Mouse (Mus musculus): ENCODE results near the gene Prrg3. TPM values are rescaled to one million over a fixed set of nuclear protein-coding genes. Genes with fewer than 3 reads are reported as not detected.
"Not testable (repeated sequence)": the region's sequence is repeated elsewhere in the genome, so short reads cannot be mapped to it uniquely, and the experiment has no call there.

The Prrg3 gene
- polyA plus RNA-seq, 1 experiment from 2014 or later = 12.9 TPM

GRCm38 (mm10) chrX:71971325-71971724, 8.9 kb downstream of the Prrg3 start:
- Histone ChIP-seq H3K27me3 (replicated peaks; ENCODE audit: insufficient read depth, low read length) (no peaks in the 10 kb centered on the region), H3K27ac (ENCODE audit: low read length) (no peak overlapping the region), H3K4me1 (ENCODE audit: insufficient read depth, low read depth, low read length) (no peaks in the 10 kb centered on the region), H3K9me3 (ENCODE audit: low read length) (no peaks in the 10 kb centered on the region), H3K36me3 (ENCODE audit: insufficient read depth, low read length) (no peaks in the 10 kb centered on the region), H3K4me3 (ENCODE audit: low read depth, low read length) (no peak overlapping the region), H3K9ac (replicated peaks; ENCODE audit: low read depth) (no peak overlapping the region), H3K4me2 (replicated peaks; ENCODE audit: low read depth, low read length) (no peak overlapping the region)
- WGBS = 71% methylated on average over 5 of the region's 5 CpGs
- DNase-seq (ENCODE audit: low spot score) (no peak), ATAC-seq (no peak)
- TF ChIP-seq EP300 (IDR thresholded peaks at IDR 0.05) = no peak
- TF ChIP-seq CTCF (IDR thresholded peaks at IDR 0.05) = no peak

DNA sequence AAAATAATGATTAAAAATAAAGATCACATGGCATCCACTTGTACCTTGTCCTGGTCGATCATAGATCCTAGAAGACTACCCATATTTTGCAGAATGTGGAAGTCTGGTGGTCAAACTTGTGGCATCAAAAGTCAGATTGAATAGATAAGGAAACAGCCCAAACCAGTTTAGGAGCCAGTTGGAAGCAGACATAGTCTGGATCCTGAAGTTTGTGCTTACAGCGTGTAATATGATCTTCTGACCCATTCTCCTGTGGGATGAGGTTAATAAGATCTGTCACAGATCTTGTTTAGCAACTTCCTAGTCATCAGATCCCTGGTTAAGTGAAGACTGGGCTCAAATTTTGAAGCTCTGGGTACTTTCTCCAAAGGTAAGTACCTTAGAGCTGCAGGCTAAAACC, 10.3 kb downstream of the Prrg3 start, which contains the start of gene Fate1:
TSS of gene Fate1 (plus strand) at position 301 of the 400 bp plus-strand sequence.
- no peaks in the 10 kb centered on the region for H3K27me3 ChIP-seq (replicated peaks; ENCODE audit: insufficient read depth, low read length)
- DNase-seq (ENCODE audit: low spot score) (no peak), ATAC-seq (no peak)
- no peak within 1 kb of the TSS for H3K4me2 ChIP-seq (replicated peaks; ENCODE audit: low read depth, low read length)
- no peaks in the 10 kb centered on the region for H3K9me3 ChIP-seq (ENCODE audit: low read length)
- H3K4me1 ChIP-seq (ENCODE audit: insufficient read depth, low read depth, low read length) = no peaks in the 10 kb centered on the region
- no peak within 1 kb of the TSS for H3K27ac ChIP-seq (ENCODE audit: low read length)
- H3K4me3 ChIP-seq (ENCODE audit: low read depth, low read length) = no peak within 1 kb of the TSS
- TF ChIP-seq EP300 (IDR thresholded peaks at IDR 0.05) (no peak), CTCF (IDR thresholded peaks at IDR 0.05) (no peak)
- no peak within 1 kb of the TSS for H3K9ac ChIP-seq (replicated peaks; ENCODE audit: low read depth)
- WGBS = 66% methylated on average over 2 of the region's 2 CpGs
- H3K36me3 ChIP-seq (ENCODE audit: insufficient read depth, low read length) = no peaks in the 10 kb centered on the region

DNA sequence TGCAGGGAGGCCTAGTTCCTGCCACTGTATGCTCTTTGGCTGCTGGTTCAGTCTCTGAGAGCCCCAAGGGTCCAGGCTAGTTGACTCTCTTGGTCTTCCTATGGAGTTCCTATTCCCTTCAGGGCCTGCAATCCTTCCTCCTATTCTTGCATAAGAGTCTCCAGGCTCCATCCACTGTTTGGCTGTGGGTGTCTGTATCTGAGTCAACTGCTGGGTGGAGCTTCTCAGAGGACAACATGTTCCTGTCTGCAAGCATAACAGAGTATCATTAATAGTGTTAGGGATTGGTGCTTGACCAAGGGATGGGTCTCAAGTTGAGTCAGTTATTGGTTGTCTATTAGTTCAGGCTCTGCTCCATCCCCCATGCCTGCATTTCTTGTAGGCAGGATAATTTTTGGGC, 15.3 kb downstream of the Prrg3 start:
- H3K27me3 ChIP-seq (replicated peaks; ENCODE audit: insufficient read depth, low read length); H3K27ac ChIP-seq (ENCODE audit: low read length); H3K36me3 ChIP-seq (ENCODE audit: insufficient read depth, low read length); H3K9me3 ChIP-seq (ENCODE audit: low read length); H3K4me3 ChIP-seq (ENCODE audit: low read depth, low read length); H3K4me2 ChIP-seq (replicated peaks; ENCODE audit: low read depth, low read length); H3K4me1 ChIP-seq (ENCODE audit: insufficient read depth, low read depth, low read length); H3K9ac ChIP-seq (replicated peaks; ENCODE audit: low read depth); ATAC-seq; DNase-seq (ENCODE audit: low spot score): not testable (repeated sequence)

GRCm38 (mm10) chrX:71980443-71980842, 18.0 kb downstream of the Prrg3 start:
- peak; percentile 41 for ATAC-seq
- H3K4me1 ChIP-seq (ENCODE audit: insufficient read depth, low read depth, low read length) = no peaks in the 10 kb centered on the region
- peak; percentile 62 for DNase-seq (ENCODE audit: low spot score)
- TF ChIP-seq EP300 (IDR thresholded peaks at IDR 0.05) (no peak), CTCF (IDR thresholded peaks at IDR 0.05) (no peak)
- no peak overlapping the region for H3K27ac ChIP-seq (ENCODE audit: low read length)
- H3K9me3 ChIP-seq (ENCODE audit: low read length) = no peaks in the 10 kb centered on the region
- no peaks in the 10 kb centered on the region for H3K27me3 ChIP-seq (replicated peaks; ENCODE audit: insufficient read depth, low read length)
- H3K9ac ChIP-seq (replicated peaks; ENCODE audit: low read depth) = no peak overlapping the region
- WGBS = 33% methylated on average over 3 of the region's 3 CpGs
- H3K4me2 ChIP-seq (replicated peaks; ENCODE audit: low read depth, low read length) = no peak overlapping the region
- no peak overlapping the region for H3K4me3 ChIP-seq (ENCODE audit: low read depth, low read length)
- H3K36me3 ChIP-seq (ENCODE audit: insufficient read depth, low read length) = no peaks in the 10 kb centered on the region

DNA sequence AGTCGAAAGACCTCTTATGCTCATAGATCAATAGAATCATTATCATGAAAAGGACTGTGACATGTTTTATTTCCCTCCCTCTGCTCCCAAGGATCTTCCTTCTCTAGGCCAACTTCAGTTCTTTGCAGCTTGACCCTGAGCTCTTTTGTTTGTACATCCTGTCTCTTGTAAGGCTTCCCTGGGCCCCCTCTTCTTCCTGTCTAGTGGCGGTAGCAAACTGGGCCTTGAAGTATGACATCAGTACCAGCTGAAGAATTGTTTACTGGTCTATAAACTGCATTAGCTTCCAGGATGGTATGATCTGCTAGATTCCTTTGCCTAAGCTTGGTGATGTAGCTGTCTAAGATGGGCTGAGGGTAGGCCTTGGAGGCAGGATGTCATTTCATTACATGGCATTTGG, 18.9 kb downstream of the Prrg3 start:
- H3K4me3 ChIP-seq (ENCODE audit: low read depth, low read length) = no peak overlapping the region
- no peaks in the 10 kb centered on the region for H3K27me3 ChIP-seq (replicated peaks; ENCODE audit: insufficient read depth, low read length)
- no peak overlapping the region for H3K4me2 ChIP-seq (replicated peaks; ENCODE audit: low read depth, low read length)
- ATAC-seq (peak; percentile 50), DNase-seq (ENCODE audit: low spot score) (peak; percentile 37)
- no peaks in the 10 kb centered on the region for H3K9me3 ChIP-seq (ENCODE audit: low read length)
- TF ChIP-seq EP300 (IDR thresholded peaks at IDR 0.05) = peak; percentile 63
- no peak for TF ChIP-seq CTCF (IDR thresholded peaks at IDR 0.05)
- WGBS = 66% methylated on average over 2 of the region's 2 CpGs
- no peak overlapping the region for H3K27ac ChIP-seq (ENCODE audit: low read length)
- H3K36me3 ChIP-seq (ENCODE audit: insufficient read depth, low read length) = no peaks in the 10 kb centered on the region
- no peaks in the 10 kb centered on the region for H3K4me1 ChIP-seq (ENCODE audit: insufficient read depth, low read depth, low read length)
- no peak overlapping the region for H3K9ac ChIP-seq (replicated peaks; ENCODE audit: low read depth)

DNA sequence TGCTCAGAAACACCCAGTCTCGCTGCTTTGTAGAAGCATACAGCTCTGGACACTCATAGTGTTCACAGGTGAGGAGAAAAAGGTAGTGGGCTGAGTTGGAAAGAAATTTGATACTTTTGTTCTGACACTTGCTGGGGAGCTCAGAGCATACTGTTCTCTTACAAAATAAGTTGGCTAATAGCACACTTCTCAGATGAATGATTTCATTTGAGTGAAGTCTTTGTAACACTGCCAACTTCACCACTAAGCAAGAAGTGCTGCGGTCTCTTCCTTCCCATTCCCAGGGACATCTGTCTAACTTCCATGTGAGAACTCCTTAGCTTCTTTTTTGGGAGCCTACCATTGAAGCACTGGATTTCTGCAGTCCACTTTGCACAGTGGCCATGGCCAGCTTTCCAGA, 20.8 kb downstream of the Prrg3 start:
- Histone ChIP-seq H3K4me2 (replicated peaks; ENCODE audit: low read depth, low read length) (no peak overlapping the region), H3K27me3 (replicated peaks; ENCODE audit: insufficient read depth, low read length) (no peaks in the 10 kb centered on the region), H3K36me3 (ENCODE audit: insufficient read depth, low read length) (no peaks in the 10 kb centered on the region), H3K9me3 (ENCODE audit: low read length) (no peaks in the 10 kb centered on the region), H3K4me1 (ENCODE audit: insufficient read depth, low read depth, low read length) (no peaks in the 10 kb centered on the region), H3K4me3 (ENCODE audit: low read depth, low read length) (no peak overlapping the region), H3K27ac (ENCODE audit: low read length) (no peak overlapping the region), H3K9ac (replicated peaks; ENCODE audit: low read depth) (no peak overlapping the region)
- DNase-seq (ENCODE audit: low spot score) (peak; percentile 61), ATAC-seq (peak; percentile 58)
- no peak for TF ChIP-seq CTCF (IDR thresholded peaks at IDR 0.05)
- no peak for TF ChIP-seq EP300 (IDR thresholded peaks at IDR 0.05)
- 13% methylated on average over 2 of the region's 2 CpGs for WGBS

- peak; percentile 49 for DNase-seq (ENCODE audit: low spot score)
Observed at GRCm38 (mm10) chrX:71983775-71984174, 21.4 kb downstream of the Prrg3 start.

More at GRCm38 (mm10) chrX:71983775-71984174, 21.4 kb downstream of the Prrg3 start:
- Histone ChIP-seq H3K4me1 (ENCODE audit: insufficient read depth, low read depth, low read length) (no peaks in the 10 kb centered on the region), H3K9me3 (ENCODE audit: low read length) (no peaks in the 10 kb centered on the region), H3K36me3 (ENCODE audit: insufficient read depth, low read length) (no peaks in the 10 kb centered on the region), H3K27ac (ENCODE audit: low read length) (no peak overlapping the region), H3K27me3 (replicated peaks; ENCODE audit: insufficient read depth, low read length) (no peaks in the 10 kb centered on the region), H3K4me2 (replicated peaks; ENCODE audit: low read depth, low read length) (no peak overlapping the region), H3K4me3 (ENCODE audit: low read depth, low read length) (no peak overlapping the region), H3K9ac (replicated peaks; ENCODE audit: low read depth) (no peak overlapping the region)
- 69% methylated on average over 1 of the region's 1 CpGs for WGBS
- no peak for TF ChIP-seq EP300 (IDR thresholded peaks at IDR 0.05)
- TF ChIP-seq CTCF (IDR thresholded peaks at IDR 0.05) = peak; percentile 63
- peak; percentile 43; the same call in 1 of the 2 replicates for ATAC-seq

All from lung, postnatal 0 days (tissue).